ENCODE assay signal across 8 mouse cellular contexts in genomic region chr11:22287513-22287900, GRCm38 (mm10). TPM values are rescaled to one million over a fixed set of nuclear protein-coding genes. Genes with fewer than 3 reads are reported as not detected.
A peak's percentile ranks its signal among the peaks of the same experiment; 100 is the strongest.
DNase-seq lines count a peak whose midpoint lies in the region; ATAC-seq and TF ChIP-seq lines count a peak whose summit lies in the region.

No protein-coding gene starts in this region.

- peak; percentile 55 for DNase-seq in kidney, postnatal 0 days (ENCODE audit: low spot score)
- no peak for DNase-seq in kidney, postnatal 4 days
- no peak for DNase-seq in embryonic facial prominence, embryonic 11.5 days (ENCODE audit: low spot score)
- DNase-seq in frontal cortex, postnatal 14 days (ENCODE audit: low spot score in 2 of 2): no peak
- DNase-seq in left cerebral cortex, adult 11 months (ENCODE audit: low spot score): no peak
- DNase-seq in adrenal gland, adult (ENCODE audit: inconsistent age in 2 of 2, low spot score in 1 of 2): no peak

- peak overlapping the region; percentile 64 for H3K9ac ChIP-seq in kidney, postnatal 0 days (ENCODE audit: low read depth, low read length)
- peak overlapping the region; percentile 78 for H3K9ac ChIP-seq in embryonic facial prominence, embryonic 11.5 days (replicated peaks; ENCODE audit: low read length)
- peak overlapping the region; percentile 71 for H3K9ac ChIP-seq in intestine, embryonic 16.5 days (ENCODE audit: low read depth, low read length)
- H3K9ac ChIP-seq in neural tube, embryonic 12.5 days: peak overlapping the region; percentile 70

- WGBS in kidney, postnatal 0 days: under 1% methylated on average over 6 of the region's 6 CpGs
- WGBS in embryonic facial prominence, embryonic 11.5 days: 0% methylated on average over 6 of the region's 6 CpGs
- WGBS in intestine, embryonic 16.5 days: 0% methylated on average over 6 of the region's 6 CpGs
- 1% methylated on average over 6 of the region's 6 CpGs for WGBS in neural tube, embryonic 12.5 days

- no peaks in the 10 kb centered on the region for H3K27me3 ChIP-seq in kidney, postnatal 0 days (ENCODE audit: insufficient read depth, low read length)
- no peaks in the 10 kb centered on the region for H3K27me3 ChIP-seq in embryonic facial prominence, embryonic 11.5 days (ENCODE audit: control insufficient read depth, insufficient read depth, low read length)
- H3K27me3 ChIP-seq in intestine, embryonic 16.5 days (replicated peaks; ENCODE audit: control insufficient read depth, insufficient read depth, low read length): no peaks in the 10 kb centered on the region
- no peaks in the 10 kb centered on the region for H3K27me3 ChIP-seq in neural tube, embryonic 12.5 days (replicated peaks)

- TF ChIP-seq CTCF in kidney, postnatal 0 days (IDR thresholded peaks at IDR 0.05; ENCODE audit: low read depth): 0 out of 2 replicates have a peak, but pooled peaks have one; percentile 2

- H3K27ac ChIP-seq in kidney, postnatal 0 days: peak overlapping the region; percentile 90
- peak overlapping the region; percentile 66 for H3K27ac ChIP-seq in embryonic facial prominence, embryonic 11.5 days (replicated peaks; ENCODE audit: low read depth, low read length)
- H3K27ac ChIP-seq in intestine, embryonic 16.5 days (ENCODE audit: low read length): peak overlapping the region; percentile 85
- H3K27ac ChIP-seq in neural tube, embryonic 12.5 days: peak overlapping the region; percentile 64

- no peaks in the 10 kb centered on the region for H3K9me3 ChIP-seq in kidney, postnatal 0 days (replicated peaks; ENCODE audit: low read length)
- no peaks in the 10 kb centered on the region for H3K9me3 ChIP-seq in embryonic facial prominence, embryonic 11.5 days (replicated peaks; ENCODE audit: control insufficient read depth, low read length)
- no peaks in the 10 kb centered on the region for H3K9me3 ChIP-seq in intestine, embryonic 16.5 days (ENCODE audit: control insufficient read depth, low read length)
- no peaks in the 10 kb centered on the region for H3K9me3 ChIP-seq in neural tube, embryonic 12.5 days

- H3K36me3 ChIP-seq in kidney, postnatal 0 days (ENCODE audit: insufficient read depth, low read length): no peaks in the 10 kb centered on the region
- H3K36me3 ChIP-seq in embryonic facial prominence, embryonic 11.5 days (replicated peaks; ENCODE audit: control insufficient read depth, insufficient read depth, low read depth, low read length): no peaks in the 10 kb centered on the region
- no peaks in the 10 kb centered on the region for H3K36me3 ChIP-seq in intestine, embryonic 16.5 days (ENCODE audit: control insufficient read depth, insufficient read depth, low read length)
- no peaks in the 10 kb centered on the region for H3K36me3 ChIP-seq in neural tube, embryonic 12.5 days

- H3K4me3 ChIP-seq in kidney, postnatal 0 days (replicated peaks; ENCODE audit: low read depth, low read length): peak overlapping the region; percentile 48
- H3K4me3 ChIP-seq in embryonic facial prominence, embryonic 11.5 days (ENCODE audit: low read depth, low read length): peak overlapping the region; percentile 51
- peak overlapping the region; percentile 53 for H3K4me3 ChIP-seq in intestine, embryonic 16.5 days (ENCODE audit: low read length)
- peak overlapping the region; percentile 50 for H3K4me3 ChIP-seq in neural tube, embryonic 12.5 days

- 0 out of 2 replicates have a peak, but pooled peaks cover 3% of the 10 kb centered on the region for H3K4me1 ChIP-seq in kidney, postnatal 0 days (replicated peaks; ENCODE audit: insufficient read depth, low read length)
- no peaks in the 10 kb centered on the region for H3K4me1 ChIP-seq in embryonic facial prominence, embryonic 11.5 days (ENCODE audit: control insufficient read depth, insufficient read depth, low read length)
- peaks cover 5% of the 10 kb centered on the region; the same call in 1 of the 2 replicates for H3K4me1 ChIP-seq in intestine, embryonic 16.5 days (ENCODE audit: control insufficient read depth, insufficient read depth, low read length)
- peaks cover 18% of the 10 kb centered on the region for H3K4me1 ChIP-seq in neural tube, embryonic 12.5 days

- H3K4me2 ChIP-seq in kidney, postnatal 0 days (ENCODE audit: low read length): peak overlapping the region; percentile 73
- peak overlapping the region; percentile 59 for H3K4me2 ChIP-seq in embryonic facial prominence, embryonic 11.5 days (ENCODE audit: low read depth, low read length)
- H3K4me2 ChIP-seq in intestine, embryonic 16.5 days (ENCODE audit: low read depth, low read length): peak overlapping the region; percentile 79
- H3K4me2 ChIP-seq in neural tube, embryonic 12.5 days (replicated peaks): peak overlapping the region; percentile 69

- no peak for ATAC-seq in kidney, postnatal 0 days (replicated peaks; ENCODE audit: low FRiP score, low read depth)
- ATAC-seq in embryonic facial prominence, embryonic 11.5 days (replicated peaks; ENCODE audit: insufficient number of reproducible peaks, low FRiP score, low TSS enrichment, low read depth): no peak
- no peak; the same call in 1 of the 2 replicates for ATAC-seq in intestine, embryonic 16.5 days
- ATAC-seq in neural tube, embryonic 12.5 days (ENCODE audit: low FRiP score, low read depth): no peak

RNA-seq across cellular contexts. Expression of gene Ehbp1, which starts 54.6 kb away (rescaled TPM):
- 3.9 and 4.1 TPM in 2 replicates for polyA plus RNA-seq in kidney, postnatal 0 days (2015; fragmentation: Nextera tagmentation; extraction: Ambion mirVana)
- polyA plus RNA-seq in embryonic facial prominence, embryonic 11.5 days (2014; fragmentation: Nextera tagmentation; extraction: Ambion mirVana): 9.9 and 12.0 TPM in 2 replicates
- polyA plus RNA-seq in intestine, embryonic 16.5 days (2015; fragmentation: Nextera tagmentation; extraction: Ambion mirVana): 6.9 and 8.2 TPM in 2 replicates
- polyA plus RNA-seq in neural tube, embryonic 12.5 days (2016; fragmentation: Nextera tagmentation; extraction: Ambion mirVana): 16.1 and 17.9 TPM in 2 replicates
